Mouse (Mus musculus): ENCODE measurements around the gene Klf16.

Klf16 gene

DNA sequence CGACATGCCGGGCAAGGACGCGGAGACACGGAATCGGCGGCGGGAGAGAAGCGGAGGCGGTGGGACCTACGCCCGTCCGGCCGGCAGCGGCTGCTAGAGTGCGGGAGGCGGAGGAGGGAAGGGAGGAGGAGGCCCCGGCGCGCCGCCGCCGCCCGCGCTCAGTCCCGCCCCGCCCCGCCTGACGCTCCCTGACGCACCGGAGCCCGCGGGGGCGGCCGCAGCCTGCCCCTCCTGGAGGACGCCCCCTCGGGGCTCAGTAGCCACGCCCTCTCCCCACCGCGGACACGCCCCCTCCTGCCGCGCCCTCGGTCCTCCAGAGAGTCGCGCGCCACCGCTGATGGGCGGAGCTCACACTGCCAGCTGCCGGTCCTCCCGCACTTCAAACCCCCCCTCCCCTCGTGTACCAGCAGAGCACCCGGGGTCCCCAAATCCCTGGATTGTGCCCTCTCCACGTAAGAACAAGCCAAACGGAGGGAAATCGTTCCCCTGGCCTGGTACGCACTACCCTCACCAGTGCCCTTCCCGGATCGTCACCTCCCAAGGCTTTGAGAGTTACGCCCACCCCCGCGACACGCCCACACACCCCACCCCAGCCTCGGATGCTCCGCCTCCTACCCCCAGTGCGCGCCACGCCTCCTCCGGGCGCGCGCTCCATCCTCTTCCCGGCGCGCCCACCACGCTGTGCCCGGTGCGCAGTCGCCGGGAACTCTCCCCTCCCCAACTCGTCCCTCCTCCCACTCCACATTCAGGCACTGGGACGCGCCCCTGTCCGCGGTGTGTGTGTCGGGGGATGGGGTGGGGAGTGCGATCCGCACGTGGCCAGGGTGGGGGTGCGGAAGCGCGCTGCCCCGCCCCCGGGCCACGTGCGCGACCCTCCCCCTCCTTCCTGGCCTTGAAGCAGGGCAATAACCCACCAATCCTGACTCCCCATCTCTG is at the start of gene Klf16:
TSS of gene Klf16 (minus strand) at position 127 of the 936 bp plus-strand sequence.
- peak; percentile 99 for DNase-seq (ENCODE audit: low spot score)

DNA sequence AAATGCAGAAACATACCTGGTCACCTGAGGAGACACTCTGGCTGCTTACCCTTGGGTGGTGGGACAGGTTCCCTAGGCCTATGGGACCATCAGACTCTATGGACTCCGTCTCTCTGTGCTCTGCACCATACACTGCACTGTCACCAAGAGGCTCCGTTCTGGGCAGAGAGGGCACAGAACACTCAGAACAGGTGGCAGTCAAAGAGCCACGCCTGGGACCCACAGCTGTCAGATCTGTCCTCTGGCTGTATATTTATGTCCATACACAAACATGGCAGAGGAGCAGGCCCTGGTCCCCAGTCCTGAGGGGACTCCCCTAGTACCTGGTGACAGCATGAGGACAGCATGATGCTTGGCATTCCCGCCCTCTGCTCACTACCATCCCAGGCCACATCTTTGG is 48.6 kb upstream of the Klf16 start:
- no peak for DNase-seq (ENCODE audit: low spot score)

GRCm38 (mm10) chr10:80623457-80624191 is 46.5 kb upstream of the Klf16 start:
- peak; percentile 39 for DNase-seq (ENCODE audit: low spot score)

DNA sequence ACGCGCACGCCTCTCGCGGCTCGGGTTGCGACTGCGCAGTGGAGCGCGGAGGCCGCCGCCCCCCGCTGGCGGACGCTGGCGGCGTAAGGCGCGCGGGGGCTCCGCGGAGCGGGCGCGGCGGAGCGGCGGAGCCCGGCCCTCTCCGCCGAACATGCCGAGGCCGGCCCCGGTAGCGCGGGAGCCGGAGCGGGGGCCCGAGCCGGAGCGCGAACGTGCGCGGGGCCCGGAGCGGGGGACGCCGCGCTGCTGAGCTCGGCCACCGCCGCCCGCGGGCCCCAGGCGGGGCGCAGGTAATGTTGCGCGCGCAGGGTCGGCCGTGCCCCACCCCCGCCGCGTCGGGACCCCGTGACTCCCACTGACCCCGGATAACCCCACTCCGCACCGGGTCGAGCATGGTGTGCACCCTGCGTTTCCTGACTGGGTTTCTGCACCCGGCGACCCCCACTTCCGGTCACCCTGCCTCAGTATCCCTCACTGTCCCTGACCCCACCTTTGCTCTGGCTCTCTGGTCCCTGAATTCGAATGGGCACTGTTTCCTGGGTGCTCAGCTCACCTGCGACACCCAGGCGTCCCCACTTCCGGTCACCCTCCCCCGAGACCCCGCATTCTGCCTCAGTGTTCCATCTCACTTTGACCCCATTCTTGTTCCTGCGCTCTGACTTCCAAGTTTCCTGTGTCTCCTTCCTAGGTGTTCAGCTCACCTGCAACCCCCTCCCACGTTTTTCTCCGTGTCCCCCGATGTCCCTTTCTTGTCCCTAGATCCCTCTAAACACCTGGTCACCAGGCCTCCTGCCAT is 45.7 kb upstream of the Klf16 start, which contains the start of gene Csnk1g2:
TSS of gene Csnk1g2 (plus strand) at position 178 of the 796 bp plus-strand sequence.
- no peak for DNase-seq (ENCODE audit: low spot score)

- DNase-seq (ENCODE audit: low spot score) = peak; percentile 98
These were observed 45.0 kb upstream of the Klf16 start for GRCm38 (mm10) chr10:80621940-80622660.

GRCm38 (mm10) chr10:80621690-80621939 is 44.5 kb upstream of the Klf16 start:
- DNase-seq (ENCODE audit: low spot score) = no peak

DNA sequence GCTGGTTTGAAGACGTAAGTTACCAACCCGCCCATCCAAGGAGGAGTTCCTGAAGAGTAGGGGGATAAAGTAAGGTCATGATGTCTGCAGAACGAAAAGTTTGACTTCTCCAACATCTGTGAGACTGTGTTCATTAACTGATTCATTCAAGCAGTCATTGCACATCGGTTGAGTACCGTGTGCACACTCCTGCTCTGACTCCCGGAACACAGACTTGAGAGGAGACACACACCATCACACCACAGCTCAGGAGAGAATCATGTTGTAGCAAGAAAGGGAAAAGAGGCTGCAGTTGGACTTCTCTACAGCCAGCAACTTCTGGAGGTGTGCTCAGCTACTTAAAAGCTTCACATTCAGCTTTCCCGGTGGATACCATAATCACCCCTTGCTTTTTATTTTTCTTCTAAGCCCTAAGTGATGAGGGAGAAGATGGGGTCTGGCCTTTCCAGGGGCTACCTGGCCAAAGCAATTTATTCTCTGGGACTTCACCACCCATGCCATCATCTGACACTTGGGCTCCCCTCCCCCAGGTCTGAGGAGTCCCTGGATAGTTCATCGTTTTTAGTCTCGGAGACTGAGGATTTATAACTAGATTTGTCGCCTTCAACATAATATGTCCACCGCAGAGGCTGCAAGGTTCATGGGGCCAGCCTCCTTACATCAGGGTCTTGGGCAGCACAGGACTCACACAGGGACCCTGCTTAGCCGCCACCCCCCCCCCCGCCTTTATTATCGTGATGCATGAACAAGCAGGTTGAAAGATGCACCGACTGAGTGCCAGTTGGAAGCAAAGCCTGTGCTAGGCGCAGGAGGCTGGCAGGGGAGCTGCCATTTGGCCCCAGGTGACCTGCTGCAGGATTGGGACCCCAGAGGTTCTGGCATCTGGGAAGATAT is 43.9 kb upstream of the Klf16 start:
- no peak for DNase-seq (ENCODE audit: low spot score)

DNA sequence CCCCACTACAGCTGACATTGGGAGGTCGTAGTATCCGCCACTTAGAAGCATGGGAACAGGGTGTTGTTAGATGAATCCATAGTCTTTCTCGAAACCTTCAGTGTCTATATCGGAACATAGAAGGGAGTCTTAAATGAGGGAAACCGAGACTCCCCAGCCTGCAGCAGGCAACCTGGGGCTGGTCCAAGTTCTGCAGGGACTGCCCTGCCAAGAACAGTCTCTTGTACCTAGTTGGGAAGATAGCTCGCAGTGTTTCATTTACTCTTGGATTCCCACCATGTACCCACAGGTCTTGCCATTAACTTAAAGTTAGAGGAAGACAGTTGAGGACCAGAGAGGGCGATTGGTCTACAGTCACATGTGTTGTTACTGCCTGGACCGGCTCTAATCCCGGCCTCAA is 43.2 kb upstream of the Klf16 start:
- no peak for DNase-seq (ENCODE audit: low spot score)

- DNase-seq (ENCODE audit: low spot score) = no peak
These were observed 42.5 kb upstream of the Klf16 start for GRCm38 (mm10) chr10:80619465-80620244.

DNA sequence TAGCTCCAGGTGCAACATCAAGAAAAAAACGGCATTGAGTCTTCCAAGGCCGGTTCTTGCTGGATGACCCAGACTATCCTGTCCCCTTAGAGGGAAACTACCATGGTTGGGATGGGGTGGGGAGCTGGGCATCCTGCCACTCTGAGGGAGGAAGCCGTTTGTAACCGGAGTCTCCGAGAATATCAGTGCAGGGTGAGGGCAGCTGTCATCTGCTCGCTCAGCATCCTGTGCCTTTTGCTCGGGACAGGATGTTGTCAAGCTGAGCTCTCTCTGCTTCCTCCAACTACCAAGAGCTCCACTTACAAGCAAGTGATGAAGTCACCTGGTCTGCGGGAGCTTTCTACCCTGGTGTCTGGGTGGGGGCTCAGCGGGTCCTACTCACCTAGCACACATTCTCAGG is 41.1 kb upstream of the Klf16 start:
- DNase-seq (ENCODE audit: low spot score) = no peak

- no peak for DNase-seq (ENCODE audit: low spot score)
These were observed 37.2 kb upstream of the Klf16 start for GRCm38 (mm10) chr10:80614351-80614750.

- no peak for DNase-seq (ENCODE audit: low spot score)
These were observed 36.7 kb upstream of the Klf16 start for GRCm38 (mm10) chr10:80613821-80614220.

DNA sequence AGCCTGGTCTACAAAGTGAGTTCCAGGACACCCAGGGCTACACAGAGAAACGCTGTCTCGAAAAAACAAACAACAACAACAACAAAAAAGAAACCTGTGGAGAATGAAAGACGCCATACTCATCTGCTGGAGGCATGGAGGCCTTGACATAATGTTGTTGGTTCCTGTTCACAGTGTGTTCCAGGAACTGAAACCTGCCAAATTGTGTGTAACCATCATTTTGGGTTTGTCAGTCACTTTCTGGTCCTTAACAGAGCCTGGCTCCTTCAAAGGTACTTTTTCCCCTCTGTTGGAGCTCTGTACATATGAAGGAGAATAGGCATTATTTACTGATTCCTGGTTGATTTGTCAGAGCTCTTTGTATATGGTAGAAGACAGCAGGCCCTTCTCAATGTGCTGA is 34.8 kb upstream of the Klf16 start:
- DNase-seq (ENCODE audit: low spot score) = no peak

DNA sequence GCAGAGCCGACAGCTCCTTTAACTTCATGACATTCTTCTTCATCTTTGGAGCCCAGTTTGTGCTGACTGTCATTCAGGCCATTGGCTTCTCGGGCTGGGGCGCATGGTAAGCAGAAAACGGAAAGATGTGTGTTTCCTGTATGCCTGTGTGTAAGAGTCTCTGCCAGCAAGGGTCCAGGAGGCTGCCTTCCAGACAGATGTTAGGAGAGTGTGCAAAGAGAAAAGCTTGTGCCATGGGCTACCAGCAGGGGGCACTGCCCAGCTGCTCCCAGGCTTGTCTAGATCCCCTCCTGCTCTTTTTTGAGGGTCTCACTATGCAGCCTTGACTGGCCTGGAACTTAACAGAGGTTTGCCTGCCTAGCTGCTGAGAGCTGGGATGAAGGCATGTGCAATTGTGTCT is 33.9 kb upstream of the Klf16 start:
- no peak for DNase-seq (ENCODE audit: low spot score)

- no peak for DNase-seq (ENCODE audit: low spot score)
These were observed 33.1 kb upstream of the Klf16 start for GRCm38 (mm10) chr10:80610116-80610785.

DNA sequence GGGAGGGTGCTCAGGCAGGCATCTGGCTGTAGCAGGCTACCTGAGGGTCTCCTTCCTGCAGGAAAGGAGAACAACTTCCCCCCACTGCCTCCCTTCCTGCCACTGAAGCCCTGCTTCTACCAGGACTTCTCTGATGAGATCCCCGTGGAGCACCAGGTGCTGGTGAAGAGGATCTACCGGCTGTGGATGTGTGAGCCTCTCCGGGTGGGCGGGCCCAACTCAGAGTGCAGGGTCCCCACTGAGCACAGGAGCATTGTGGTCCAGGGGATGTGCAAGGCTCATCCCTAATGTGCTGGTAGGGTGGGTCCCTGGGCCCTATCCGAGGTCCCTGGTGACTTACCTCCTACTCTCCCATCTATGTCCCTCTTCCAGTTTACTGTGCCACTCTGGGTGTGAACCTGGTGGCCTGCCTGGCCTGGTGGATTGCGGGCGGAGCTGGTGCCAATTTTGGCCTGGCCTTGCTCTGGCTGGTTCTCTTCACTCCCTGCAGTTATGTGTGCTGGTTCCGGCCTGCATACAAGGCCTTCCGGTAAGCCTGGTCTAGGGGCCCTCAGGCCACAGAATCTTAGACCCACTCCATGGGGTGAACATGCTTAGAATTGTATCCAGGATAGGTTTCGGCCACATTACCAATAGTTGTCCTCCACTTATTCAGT is 32.3 kb upstream of the Klf16 start:
- no peak for DNase-seq (ENCODE audit: low spot score)

DNA sequence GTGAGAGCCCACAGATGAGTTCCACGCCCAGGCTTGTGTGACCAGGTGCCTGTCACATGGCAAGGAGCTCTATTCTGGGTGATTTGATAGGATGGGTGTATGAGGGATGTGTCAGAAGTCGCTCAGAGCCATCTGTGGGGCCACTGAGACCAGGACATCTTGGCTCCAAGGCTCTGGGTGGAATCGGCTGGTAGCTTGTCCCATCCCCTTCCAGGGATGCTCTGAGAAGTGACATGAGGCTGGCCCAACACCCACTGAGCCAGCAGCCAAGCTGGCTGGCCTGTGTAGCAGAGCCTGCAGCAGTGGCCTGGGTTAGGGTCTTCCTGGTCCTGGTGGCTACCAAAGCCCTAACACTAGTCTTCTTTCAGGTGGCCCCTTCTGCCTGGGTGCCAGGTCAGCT is 31.3 kb upstream of the Klf16 start:
- no peak for DNase-seq (ENCODE audit: low spot score)

- DNase-seq (ENCODE audit: low spot score) = no peak
These were observed 29.7 kb upstream of the Klf16 start for GRCm38 (mm10) chr10:80606737-80607350.
